Mouse (Mus musculus) midbrain, embryonic 14.5 days (tissue): ENCODE data around the gene Dynlrb2. TPM values are rescaled to one million over a fixed set of nuclear protein-coding genes. Genes with fewer than 3 reads are reported as not detected.
A peak's percentile ranks its signal among the peaks of the same experiment; 100 is the strongest.

Experiments used
- ATAC-seq: fragments of 200-750 bp; cut with Nextera tagmentation; 2 replicates; pipeline ENCODE4 v1.8.0; 2017; ENCODE audit warnings: moderate number of reproducible peaks, moderate library complexity; ENCODE audit not compliant: low FRiP score, low TSS enrichment
- DNase-seq: peaks from one replicate; pipeline ENCODE4 v3.0.0-alpha.2; 2015
- H3K27ac ChIP-seq: fragments of 300-500 bp; sonication (generic); replicated peaks from 2 replicates; pipeline ENCODE4 v1.5.1; 2014; ENCODE audit warnings: mild to moderate bottlenecking, low read depth, low read length, moderate library complexity
- H3K27me3 ChIP-seq: fragments of 300-500 bp; sonication (generic); 2 replicates; pipeline ENCODE4 v1.6.1; 2014; ENCODE audit warnings: low read length, control low read depth, mixed read lengths; ENCODE audit not compliant: control insufficient read depth, insufficient read depth
- H3K36me3 ChIP-seq: fragments of 300-500 bp; sonication (generic); 2 replicates; pipeline ENCODE4 v1.6.1; 2014; ENCODE audit warnings: low read length, control low read depth; ENCODE audit not compliant: control insufficient read depth, insufficient read depth
- H3K4me1 ChIP-seq: fragments of 300-500 bp; sonication (generic); 2 replicates; pipeline ENCODE4 v1.6.1; 2014; ENCODE audit warnings: mild to moderate bottlenecking, antibody characterized with exemption, low read length, control low read depth; ENCODE audit not compliant: control insufficient read depth, insufficient read depth
- H3K4me2 ChIP-seq: fragments of 300-500 bp; sonication (generic); 2 replicates; pipeline ENCODE4 v1.6.1; 2014; ENCODE audit warnings: mild to moderate bottlenecking, low read length, moderate library complexity
- H3K4me3 ChIP-seq: fragments of 300-500 bp; sonication (generic); replicated peaks from 2 replicates; pipeline ENCODE4 v1.5.1; 2014; ENCODE audit warnings: low read depth, low read length
- H3K9ac ChIP-seq: fragments of 300-500 bp; sonication (generic); replicated peaks from 2 replicates; pipeline ENCODE4 v1.6.1; 2014; ENCODE audit warnings: mild to moderate bottlenecking, low read length, moderate library complexity
- H3K9me3 ChIP-seq: fragments of 300-500 bp; sonication (generic); 2 replicates; pipeline ENCODE4 v1.6.1; 2016; ENCODE audit warnings: low read length, control low read depth, mixed read lengths; ENCODE audit not compliant: control insufficient read depth
- WGBS: fragments of 180-500 bp; shearing (Covaris S2); extraction: QIAGEN DNeasy Blood & Tissue Kit; methylation state at CpG from one replicate; pipeline ENCODE4 v1.1.7; 2014; 5-methylcytosine and 5-hydroxymethylcytosine counted together
- polyA plus RNA-seq: library from polyadenylated mRNA; unstranded; fragments of >200 nt; fragmentation: Nextera tagmentation; extraction: Ambion mirVana; gene quantifications from 2 replicates; pipeline ENCODE4 v1.2.1, GENCODE M21; 2014

The Dynlrb2 gene
- polyA plus RNA-seq, 1 experiment from 2014 or later = 7.5 TPM

GRCm38 (mm10) chr8:116522104-116522767, 17.5 kb downstream of the Dynlrb2 start:
- no peak for ATAC-seq
- Histone ChIP-seq H3K36me3 (no peaks in the 10 kb centered on the region), H3K27ac (no peak overlapping the region), H3K9ac (no peak overlapping the region), H3K4me1 (no peaks in the 10 kb centered on the region), H3K27me3 (no peaks in the 10 kb centered on the region), H3K4me3 (no peak overlapping the region), H3K4me2 (no peak overlapping the region), H3K9me3 (peaks cover 3% of the 10 kb centered on the region; the same call in 1 of the 2 replicates)
- WGBS = 87% methylated on average over 11 of the region's 11 CpGs
- DNase-seq = peak; percentile 0

GRCm38 (mm10) chr8:116524915-116525314, 20.1 kb downstream of the Dynlrb2 start:
- Histone ChIP-seq H3K4me1 (no peaks in the 10 kb centered on the region), H3K27me3 (no peaks in the 10 kb centered on the region), H3K4me2 (no peak overlapping the region), H3K9ac (no peak overlapping the region), H3K36me3 (no peaks in the 10 kb centered on the region), H3K9me3 (no peaks in the 10 kb centered on the region), H3K27ac (no peak overlapping the region), H3K4me3 (no peak overlapping the region)
- DNase-seq (no peak), ATAC-seq (no peak)
- 90% methylated on average over 7 of the region's 7 CpGs for WGBS

GRCm38 (mm10) chr8:116528736-116529135, 24.0 kb downstream of the Dynlrb2 start:
- Histone ChIP-seq H3K4me1 (no peaks in the 10 kb centered on the region), H3K36me3 (no peaks in the 10 kb centered on the region), H3K27me3 (no peaks in the 10 kb centered on the region), H3K4me3 (no peak overlapping the region), H3K4me2 (no peak overlapping the region), H3K9me3 (no peaks in the 10 kb centered on the region), H3K9ac (no peak overlapping the region), H3K27ac (no peak overlapping the region)
- 82% methylated on average over 7 of the region's 7 CpGs for WGBS
- DNase-seq = peak; percentile 3
- ATAC-seq = no peak

- H3K4me2 ChIP-seq = no peak overlapping the region
- ATAC-seq = no peak
- no peak overlapping the region for H3K27ac ChIP-seq
- H3K36me3 ChIP-seq = no peaks in the 10 kb centered on the region
- 78% methylated on average over 6 of the region's 6 CpGs for WGBS
- DNase-seq = no peak
- H3K4me1 ChIP-seq = no peaks in the 10 kb centered on the region
- H3K27me3 ChIP-seq = no peaks in the 10 kb centered on the region
- no peak overlapping the region for H3K4me3 ChIP-seq
- no peak overlapping the region for H3K9ac ChIP-seq
- no peaks in the 10 kb centered on the region for H3K9me3 ChIP-seq
These were observed 28.3 kb downstream of the Dynlrb2 start for GRCm38 (mm10) chr8:116533081-116533480.

- no peak overlapping the region for H3K9ac ChIP-seq
- 85% methylated on average over 5 of the region's 5 CpGs for whole genome bisulfite sequencing
- no peak for ATAC-seq
These were observed 32.0 kb downstream of the Dynlrb2 start for GRCm38 (mm10) chr8:116536786-116537185.

GRCm38 (mm10) chr8:116538763-116539162, 34.0 kb downstream of the Dynlrb2 start:
- H3K36me3 ChIP-seq = no peaks in the 10 kb centered on the region
- H3K27ac ChIP-seq = no peak overlapping the region
- DNase-seq = no peak
- no peak for ATAC-seq
- WGBS = 62% methylated on average over 7 of the region's 7 CpGs
- H3K9me3 ChIP-seq = no peaks in the 10 kb centered on the region
- H3K9ac ChIP-seq = no peak overlapping the region
- no peaks in the 10 kb centered on the region for H3K27me3 ChIP-seq
- no peak overlapping the region for H3K4me3 ChIP-seq
- no peak overlapping the region for H3K4me2 ChIP-seq
- H3K4me1 ChIP-seq = no peaks in the 10 kb centered on the region

More at GRCm38 (mm10) chr8:116536786-116537185, 32.0 kb downstream of the Dynlrb2 start:
- Histone ChIP-seq H3K27me3 (no peaks in the 10 kb centered on the region), H3K27ac (no peak overlapping the region), H3K36me3 (no peaks in the 10 kb centered on the region), H3K4me1 (no peaks in the 10 kb centered on the region), H3K9me3 (no peaks in the 10 kb centered on the region), H3K4me2 (no peak overlapping the region), H3K4me3 (no peak overlapping the region)
- no peak for DNase-seq

- 93% methylated on average over 1 of the region's 1 CpGs for WGBS
- no peak for DNase-seq
- Histone ChIP-seq H3K27me3 (no peaks in the 10 kb centered on the region), H3K4me1 (no peaks in the 10 kb centered on the region), H3K4me3 (no peak overlapping the region), H3K36me3 (no peaks in the 10 kb centered on the region), H3K9ac (no peak overlapping the region), H3K9me3 (no peaks in the 10 kb centered on the region), H3K4me2 (no peak overlapping the region), H3K27ac (no peak overlapping the region)
- ATAC-seq = no peak
These were observed 35.4 kb downstream of the Dynlrb2 start for GRCm38 (mm10) chr8:116540136-116540535.

GRCm38 (mm10) chr8:116542842-116543241, 38.1 kb downstream of the Dynlrb2 start:
- no peaks in the 10 kb centered on the region for H3K9me3 ChIP-seq
- no peaks in the 10 kb centered on the region for H3K36me3 ChIP-seq
- no peak for DNase-seq
- no peak overlapping the region for H3K4me2 ChIP-seq
- no peaks in the 10 kb centered on the region for H3K27me3 ChIP-seq
- no peak for ATAC-seq
- H3K27ac ChIP-seq = no peak overlapping the region
- H3K4me3 ChIP-seq = no peak overlapping the region
- H3K4me1 ChIP-seq = no peaks in the 10 kb centered on the region
- H3K9ac ChIP-seq = no peak overlapping the region
- WGBS = 92% methylated on average over 5 of the region's 5 CpGs

- H3K9ac ChIP-seq = no peak overlapping the region
- no peaks in the 10 kb centered on the region for H3K9me3 ChIP-seq
- H3K36me3 ChIP-seq = no peaks in the 10 kb centered on the region
- no peaks in the 10 kb centered on the region for H3K4me1 ChIP-seq
- WGBS = 94% methylated on average over 1 of the region's 1 CpGs
- no peak overlapping the region for H3K4me2 ChIP-seq
- H3K27me3 ChIP-seq = no peaks in the 10 kb centered on the region
- no peak for DNase-seq
- ATAC-seq = no peak
- H3K27ac ChIP-seq = no peak overlapping the region
- no peak overlapping the region for H3K4me3 ChIP-seq
These were observed 38.6 kb downstream of the Dynlrb2 start for GRCm38 (mm10) chr8:116543366-116543765.
